Mouse (Mus musculus) gastrocnemius, adult 18-20 months (tissue): ENCODE data around the gene Olfr355. TPM values are rescaled to one million over a fixed set of nuclear protein-coding genes. Genes with fewer than 3 reads are reported as not detected.

Source experiments
- DNase-seq: peaks from one replicate; pipeline ENCODE4 v3.0.0; 2021; ENCODE audit warnings: low spot score
- long read RNA-seq, 2 experiments: library from polyadenylated mRNA; stranded (forward); transcript quantifications; one replicate each; pipeline ENCODE4 v2.0.0; 2021
- total RNA-seq, 2 experiments: library from RNA; stranded (reverse); gene quantifications; 2 replicates each; pipeline ENCODE4 v1.2.3; 2021

The Olfr355 gene
- total RNA-seq: not detected
- long read RNA-seq, experiment 1: 0 reads
- long read RNA-seq, experiment 2: 0 reads

DNA sequence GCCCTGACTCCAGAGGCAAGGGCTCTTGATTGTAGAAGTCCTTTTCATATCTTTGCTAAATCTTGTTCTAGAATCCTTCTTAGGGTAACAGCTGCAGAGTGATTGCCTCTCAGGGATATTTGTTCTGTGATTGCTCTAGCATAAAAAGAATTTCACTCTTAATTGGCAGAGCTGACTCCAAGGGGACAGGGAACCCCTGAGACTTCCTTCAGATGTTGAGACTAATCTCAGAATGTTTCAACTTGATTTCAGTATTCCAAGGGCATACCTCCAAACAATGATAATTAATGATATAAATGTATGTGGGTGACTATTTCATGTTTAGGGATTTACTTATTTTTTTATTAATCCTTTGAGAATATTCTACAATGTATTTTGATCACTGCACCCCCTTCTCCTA lies at the start of gene Olfr355:
Olfr355 (minus strand) TSS at position 101 of the 400 bp plus-strand sequence.
- DNase-seq: no peak

GRCm38 (mm10) chr2:36936821-36937220 lies 8.1 kb upstream of the Olfr355 start, which contains the start of gene Olfr356:
Gene Olfr356 (plus strand): TSS chr2:36937121.
- DNase-seq: no peak

GRCm38 (mm10) chr2:36905380-36905779 lies 23.3 kb downstream of the Olfr355 start, which contains the start of gene Olfr354:
Gene Olfr354 (plus strand): TSS chr2:36905680.
- no peak for DNase-seq

DNA sequence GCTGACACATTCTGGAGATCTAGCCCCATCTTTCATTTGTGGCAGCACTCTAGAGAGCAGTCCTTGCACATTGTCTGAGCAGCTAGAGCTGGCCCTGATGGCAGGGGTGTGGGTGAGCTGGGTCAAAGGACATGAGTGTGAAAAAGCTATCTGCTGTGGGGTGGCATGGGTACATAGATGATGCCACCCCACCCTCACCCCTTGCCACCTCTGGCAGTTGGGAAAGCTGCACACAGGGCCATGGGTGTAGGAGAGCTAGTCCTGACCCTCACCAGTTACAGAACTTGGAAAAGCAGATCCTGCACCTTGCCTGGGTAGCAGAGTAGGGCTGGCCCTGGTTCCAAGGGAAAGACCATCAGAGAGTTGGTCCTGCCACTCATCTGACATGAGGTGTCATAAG lies 31.6 kb downstream of the Olfr355 start:
- DNase-seq: no peak

- no peak for DNase-seq
Observed at GRCm38 (mm10) chr2:36892836-36893235, 35.9 kb downstream of the Olfr355 start, which contains the start of gene Olfr353. Gene Olfr353 (minus strand): TSS chr2:36892936.

Other genes with a start within 250 kb of the Olfr355 start
- not detected for gene Olfr346, start 243.1 kb downstream of the Olfr355 start, total RNA-seq
- not detected for gene Olfr347, start 197.0 kb downstream of the Olfr355 start, total RNA-seq
- not detected for gene Olfr348, start 144.6 kb downstream of the Olfr355 start, total RNA-seq
- not detected for gene Olfr50, start 138.4 kb downstream of the Olfr355 start, total RNA-seq
- gene Olfr3, start 111.9 kb downstream of the Olfr355 start, total RNA-seq: not detected
- gene Olfr350, start 82.6 kb downstream of the Olfr355 start, total RNA-seq: not detected
- not detected for gene Olfr351, start 66.2 kb downstream of the Olfr355 start, total RNA-seq
- gene Olfr352, start 60.4 kb downstream of the Olfr355 start, total RNA-seq: not detected
- gene Olfr353, start 36.0 kb downstream of the Olfr355 start, total RNA-seq: not detected
- gene Olfr354, start 23.2 kb downstream of the Olfr355 start, total RNA-seq: not detected
- not detected for gene Olfr356, start 8.2 kb upstream of the Olfr355 start, total RNA-seq
- not detected for gene Olfr357, start 64.9 kb upstream of the Olfr355 start, total RNA-seq
- gene Olfr358, start 80.4 kb upstream of the Olfr355 start, total RNA-seq: not detected
- not detected for gene Olfr360, start 136.8 kb upstream of the Olfr355 start, total RNA-seq
- not detected for gene Olfr361, start 160.4 kb upstream of the Olfr355 start, total RNA-seq
- not detected for gene Olfr362, start 189.0 kb upstream of the Olfr355 start, total RNA-seq
- gene Olfr364-ps1, start 210.4 kb upstream of the Olfr355 start, total RNA-seq: not detected